Mouse (Mus musculus): ENCODE measurements around the gene Ppp4r3b.

Gene Ppp4r3b

GRCm38 (mm10) chr11:29238551-29238950 lies 65.9 kb downstream of the Ppp4r3b start:
- DNase-seq = no peak

GRCm38 (mm10) chr11:29239353-29239752 lies 66.7 kb downstream of the Ppp4r3b start:
- DNase-seq = no peak

GRCm38 (mm10) chr11:29241961-29242360 lies 69.3 kb downstream of the Ppp4r3b start:
- DNase-seq = peak; percentile 51

GRCm38 (mm10) chr11:29245988-29246387 lies 73.3 kb downstream of the Ppp4r3b start:
- no peak for DNase-seq

GRCm38 (mm10) chr11:29246883-29247650 lies 74.4 kb downstream of the Ppp4r3b start, which contains the start of gene Cfap36:
TSS of gene Cfap36 (minus strand) at chr11:29247409.
- peak; percentile 99 for DNase-seq

GRCm38 (mm10) chr11:29247725-29248124 lies 75.0 kb downstream of the Ppp4r3b start:
- DNase-seq = no peak

- DNase-seq = no peak
Observed at GRCm38 (mm10) chr11:29248386-29248785, 75.7 kb downstream of the Ppp4r3b start.

- DNase-seq = no peak
Observed at GRCm38 (mm10) chr11:29254643-29255042, 82.0 kb downstream of the Ppp4r3b start.

- peak; percentile 71 for DNase-seq
Observed at GRCm38 (mm10) chr11:29267824-29268223, 95.1 kb downstream of the Ppp4r3b start.
